Mouse (Mus musculus) neural tube, embryonic 11.5 days (tissue): ENCODE measurements around the gene Cnnm3. TPM values are rescaled to one million over a fixed set of nuclear protein-coding genes. Genes with fewer than 3 reads are reported as not detected.

Source experiments
- ATAC-seq: fragments of 200-750 bp; cut with Nextera tagmentation; 2 replicates; pipeline ENCODE4 v1.8.0; 2017; ENCODE audit warnings: moderate number of reproducible peaks, mild to moderate bottlenecking, moderate TSS enrichment, moderate library complexity; ENCODE audit not compliant: insufficient read depth, low FRiP score, low TSS enrichment
- DNase-seq: peaks from one replicate; pipeline ENCODE4 v3.0.0-alpha.2; 2015; ENCODE audit warnings: low spot score
- H3K27ac ChIP-seq: fragments of 300-500 bp; sonication (generic); 2 replicates; pipeline ENCODE4 v1.5.1; 2014; ENCODE audit warnings: low read depth, mild to moderate bottlenecking, low read length
- H3K27me3 ChIP-seq: fragments of 300-500 bp; sonication (generic); 2 replicates; pipeline ENCODE4 v1.6.1; 2014; ENCODE audit warnings: mild to moderate bottlenecking, low read length, mixed read lengths; ENCODE audit not compliant: control insufficient read depth, insufficient read depth
- H3K36me3 ChIP-seq: fragments of 300-500 bp; sonication (generic); 2 replicates; pipeline ENCODE4 v1.6.1; 2014; ENCODE audit warnings: mild to moderate bottlenecking, low read length, moderate library complexity, mixed read lengths; ENCODE audit not compliant: control insufficient read depth, insufficient read depth
- H3K4me1 ChIP-seq: fragments of 300-500 bp; sonication (generic); 2 replicates; pipeline ENCODE4 v1.6.1; 2014; ENCODE audit warnings: low read length, mixed read lengths; ENCODE audit not compliant: control insufficient read depth, insufficient read depth
- H3K4me2 ChIP-seq: fragments of 300-500 bp; sonication (generic); 2 replicates; pipeline ENCODE4 v1.6.1; 2014; ENCODE audit warnings: low read depth, mild to moderate bottlenecking, moderate library complexity
- H3K4me3 ChIP-seq: fragments of 300-500 bp; sonication (generic); 2 replicates; pipeline ENCODE4 v1.5.1; 2014; ENCODE audit warnings: low read depth, low read length
- H3K9ac ChIP-seq: fragments of 300-500 bp; sonication (generic); 2 replicates; pipeline ENCODE4 v1.6.1; 2014; ENCODE audit warnings: mild to moderate bottlenecking, low read length
- H3K9me3 ChIP-seq: fragments of 300-500 bp; sonication (generic); 2 replicates; pipeline ENCODE4 v1.6.1; 2016; ENCODE audit warnings: low read length; ENCODE audit not compliant: control insufficient read depth
- WGBS: fragments of 180-500 bp; shearing (Covaris S2); extraction: QIAGEN DNeasy Blood & Tissue Kit; methylation state at CpG from one replicate; pipeline ENCODE4 v1.1.7; 2014; 5-methylcytosine and 5-hydroxymethylcytosine counted together
- polyA plus RNA-seq: library from polyadenylated mRNA; unstranded; fragments of >200 nt; fragmentation: Nextera tagmentation; extraction: Ambion mirVana; gene quantifications from 2 replicates; pipeline ENCODE4 v1.2.1, GENCODE M21; 2014

Gene Cnnm3
- polyA plus RNA-seq, result 5.2 and 5.6 TPM in 2 replicates

DNA sequence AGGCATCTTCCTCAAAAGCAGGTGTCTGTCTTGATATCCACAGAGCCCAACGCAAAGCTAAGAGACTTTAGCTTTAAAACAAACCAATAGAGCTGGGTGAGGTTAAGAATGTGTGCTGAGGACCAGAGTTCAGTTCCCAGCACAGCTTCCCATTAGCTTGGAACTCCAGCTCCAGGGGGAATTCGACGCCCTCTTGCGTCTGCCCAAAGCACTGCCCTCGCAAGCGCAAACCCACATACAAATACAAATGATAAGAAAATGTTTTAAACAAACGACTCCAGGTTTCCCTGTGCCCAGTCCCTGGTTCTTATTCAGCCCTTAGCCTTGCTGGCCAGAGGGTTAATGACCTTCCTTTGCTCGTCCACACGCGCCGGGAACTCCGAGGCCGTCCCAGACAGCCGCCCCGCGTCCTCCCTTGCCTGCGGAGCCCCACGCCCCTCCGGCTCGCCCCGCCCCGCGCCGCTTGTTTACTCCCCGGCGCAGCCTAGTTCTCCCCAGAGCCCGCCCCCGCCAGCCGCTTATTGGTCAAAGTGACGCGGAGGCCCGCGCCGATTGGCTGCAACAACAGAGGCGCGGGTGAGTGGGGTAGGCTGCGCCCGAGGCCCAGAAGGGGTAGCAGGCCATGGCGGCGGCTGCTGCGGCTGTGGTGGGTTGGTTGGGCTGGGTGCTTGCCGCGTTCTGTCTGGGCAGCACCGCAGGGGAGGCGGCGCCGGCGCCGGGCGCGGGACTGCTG lies at the start of gene Cnnm3:
Gene Cnnm3, plus strand, starts transcription at position 579 of the 733 bp plus-strand sequence.
- H3K36me3 ChIP-seq, result no peaks in the 10 kb centered on the region; the same call in 1 of the 2 replicates
- peak; percentile 96 for ATAC-seq
- H3K27me3 ChIP-seq, result no peaks in the 10 kb centered on the region
- H3K4me1 ChIP-seq, result 0 out of 2 replicates have a peak, but pooled peaks cover 6% of the 10 kb centered on the region
- H3K9ac ChIP-seq, result peak within 1 kb of the TSS; percentile 88
- peak within 1 kb of the TSS; percentile 96 for H3K27ac ChIP-seq
- peak within 1 kb of the TSS; percentile 87 for H3K4me2 ChIP-seq
- 1% methylated on average over 44 of the region's 51 CpGs for WGBS
- H3K9me3 ChIP-seq, result no peaks in the 10 kb centered on the region
- peak within 1 kb of the TSS; percentile 95 for H3K4me3 ChIP-seq
- DNase-seq, result peak; percentile 100

DNA sequence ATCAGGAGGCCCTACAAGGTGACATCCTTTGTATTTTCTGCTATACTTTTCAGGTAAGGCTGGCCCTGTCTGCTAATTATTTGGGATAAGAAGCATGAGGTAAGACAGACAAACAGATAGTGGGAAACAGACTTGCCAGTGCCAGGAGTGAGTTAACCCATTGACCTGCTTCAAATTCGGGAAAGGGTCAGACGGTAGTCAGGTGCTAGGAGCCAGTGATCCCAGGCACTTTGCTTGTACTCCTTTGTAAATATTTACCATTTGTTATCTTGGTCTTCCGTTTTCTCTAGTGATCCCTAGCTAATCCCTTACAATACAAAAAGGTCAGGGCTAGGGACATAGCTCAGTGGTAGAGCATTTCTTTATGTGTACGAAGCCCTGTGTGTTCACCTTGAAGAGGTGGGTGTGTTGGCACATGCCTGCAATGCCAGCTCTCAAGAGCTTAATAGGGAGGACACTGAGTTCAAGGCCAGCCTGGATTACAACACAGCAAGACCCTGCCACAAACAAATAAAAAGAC lies 46.0 kb upstream of the Cnnm3 start:
- 83% methylated on average over 4 of the region's 4 CpGs for WGBS
- H3K4me1 ChIP-seq, result no peaks in the 10 kb centered on the region

DNA sequence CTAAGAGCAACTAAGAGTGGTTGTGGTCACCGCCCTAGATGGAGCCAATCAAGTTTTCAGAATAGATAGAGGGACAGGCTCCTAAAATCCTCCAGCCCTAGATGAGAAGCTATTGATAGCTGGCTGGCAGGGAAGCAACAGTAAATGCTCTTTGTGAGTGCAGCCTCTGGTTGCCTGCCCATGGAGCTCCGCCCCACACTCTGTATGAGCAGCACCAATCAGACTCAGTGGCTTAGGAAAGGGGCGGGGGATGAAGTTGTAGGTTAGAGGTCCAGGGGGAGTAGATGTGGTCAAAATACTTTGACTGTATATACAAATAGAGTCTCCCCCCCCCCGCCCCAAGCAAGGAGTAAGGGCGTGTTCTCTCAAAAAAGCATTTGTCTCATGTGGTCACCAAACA lies 44.2 kb upstream of the Cnnm3 start:
- Histone ChIP-seq H3K27me3 (no peaks in the 10 kb centered on the region), H3K4me3 (no peak overlapping the region), H3K9me3 (no peaks in the 10 kb centered on the region), H3K36me3 (no peaks in the 10 kb centered on the region), H3K9ac (no peak overlapping the region), H3K4me2 (no peak overlapping the region), H3K27ac (no peak overlapping the region), H3K4me1 (0 out of 2 replicates have a peak, but pooled peaks cover 2% of the 10 kb centered on the region)
- DNase-seq, result no peak
- ATAC-seq, result no peak
- WGBS, result 43% methylated on average over 5 of the region's 5 CpGs

More for the DNA sequence above, 46.0 kb upstream of the Cnnm3 start:
- no peak overlapping the region for H3K4me2 ChIP-seq
- H3K27me3 ChIP-seq, result no peaks in the 10 kb centered on the region
- DNase-seq (no peak), ATAC-seq (no peak)
- H3K9ac ChIP-seq, result no peak overlapping the region
- no peak overlapping the region for H3K27ac ChIP-seq
- no peak overlapping the region for H3K4me3 ChIP-seq
- no peaks in the 10 kb centered on the region for H3K36me3 ChIP-seq
- H3K9me3 ChIP-seq, result no peaks in the 10 kb centered on the region

DNA sequence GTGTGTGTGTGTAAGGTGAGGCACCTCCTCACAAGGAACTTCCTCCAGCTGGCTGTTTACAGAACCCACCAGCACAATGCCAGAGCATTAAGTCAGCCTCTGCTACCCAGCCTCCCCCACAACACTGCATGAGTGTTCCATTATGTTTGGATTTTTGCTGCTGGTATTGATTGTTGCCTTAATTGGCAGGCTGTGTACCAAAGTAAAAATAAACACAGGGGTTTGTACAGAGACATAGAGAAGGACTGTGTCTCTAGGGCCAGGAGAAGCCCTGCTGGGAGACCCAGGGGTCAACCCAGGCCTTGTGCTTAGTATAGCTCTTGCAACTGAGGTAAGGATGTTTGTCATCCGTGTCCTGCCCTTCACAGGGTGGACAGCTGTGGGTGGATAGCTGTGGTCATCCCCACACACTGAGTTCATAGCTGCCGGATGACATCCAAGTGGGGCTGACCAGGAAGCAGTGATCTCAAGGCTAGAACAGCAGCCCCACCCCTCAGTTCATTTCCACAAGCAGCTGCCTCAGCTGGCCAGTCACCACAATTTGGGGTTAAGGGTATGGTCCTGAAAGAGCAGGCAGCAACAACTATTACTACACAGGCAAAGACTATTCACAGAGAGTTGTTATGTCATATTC lies 41.7 kb upstream of the Cnnm3 start:
- no peak for DNase-seq
- Histone ChIP-seq H3K4me3 (no peak overlapping the region), H3K9me3 (no peaks in the 10 kb centered on the region), H3K36me3 (no peaks in the 10 kb centered on the region), H3K4me2 (no peak overlapping the region), H3K9ac (no peak overlapping the region), H3K4me1 (peaks cover 18% of the 10 kb centered on the region), H3K27me3 (no peaks in the 10 kb centered on the region), H3K27ac (no peak overlapping the region)
- no peak for ATAC-seq
- WGBS, result 45% methylated on average over 2 of the region's 2 CpGs

DNA sequence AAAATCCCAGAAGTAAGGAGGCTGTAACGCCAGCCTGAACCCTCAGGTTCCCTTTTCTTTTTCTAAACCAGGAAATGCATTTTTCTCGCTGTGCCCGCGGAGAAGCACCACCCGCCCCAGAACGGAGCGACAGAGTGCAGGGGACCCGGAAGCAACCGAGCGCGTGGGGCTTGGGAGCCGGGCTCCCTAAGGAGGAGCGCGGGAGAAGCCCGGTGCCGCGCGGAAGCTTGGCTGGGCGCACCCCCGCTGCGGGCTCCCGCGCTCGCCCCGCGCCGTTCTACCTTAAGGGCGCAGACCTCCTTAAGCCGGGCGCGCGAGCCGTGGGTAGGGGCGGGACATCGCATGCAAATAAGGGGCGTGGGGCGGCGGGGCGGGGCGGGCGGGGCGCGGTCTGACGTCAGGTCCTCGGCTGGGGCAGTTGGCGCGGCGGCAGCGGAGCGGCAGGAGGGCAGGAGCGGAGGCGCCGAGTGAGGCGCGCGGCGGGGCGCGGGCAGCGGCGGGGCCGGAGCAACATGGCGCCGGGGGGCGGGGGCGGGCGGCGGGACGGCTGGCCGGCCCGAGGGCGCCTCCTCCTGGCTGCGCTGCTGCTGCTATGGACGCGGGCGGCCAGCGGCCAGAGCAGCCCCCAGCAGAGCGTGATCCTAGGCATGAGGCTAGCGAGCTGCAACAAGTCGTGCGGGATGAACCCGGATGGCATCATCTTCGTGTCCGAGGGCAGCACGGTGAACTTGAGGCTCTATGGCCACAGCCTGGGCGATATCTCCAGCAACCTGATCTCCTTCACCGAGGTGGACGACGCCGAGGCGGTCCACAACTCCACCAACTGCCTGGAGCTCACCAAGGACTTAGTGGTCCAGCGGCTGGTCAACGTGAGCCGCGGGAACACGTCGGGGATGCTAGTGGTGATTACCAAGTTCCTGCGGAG lies 40.2 kb upstream of the Cnnm3 start, which contains the start of gene Cnnm4:
Gene Cnnm4, plus strand, starts transcription at position 440 of the 925 bp plus-strand sequence.
- Histone ChIP-seq H3K9ac (peak within 1 kb of the TSS; percentile 58), H3K9me3 (no peaks in the 10 kb centered on the region), H3K27me3 (no peaks in the 10 kb centered on the region), H3K36me3 (no peaks in the 10 kb centered on the region), H3K4me3 (peak within 1 kb of the TSS; percentile 51), H3K4me1 (peaks cover 26% of the 10 kb centered on the region), H3K4me2 (peak within 1 kb of the TSS; percentile 64), H3K27ac (peak within 1 kb of the TSS; percentile 31; the same call in 1 of the 2 replicates)
- under 1% methylated on average over 57 of the region's 98 CpGs for WGBS
- ATAC-seq (peak; percentile 88), DNase-seq (peak; percentile 90)

DNA sequence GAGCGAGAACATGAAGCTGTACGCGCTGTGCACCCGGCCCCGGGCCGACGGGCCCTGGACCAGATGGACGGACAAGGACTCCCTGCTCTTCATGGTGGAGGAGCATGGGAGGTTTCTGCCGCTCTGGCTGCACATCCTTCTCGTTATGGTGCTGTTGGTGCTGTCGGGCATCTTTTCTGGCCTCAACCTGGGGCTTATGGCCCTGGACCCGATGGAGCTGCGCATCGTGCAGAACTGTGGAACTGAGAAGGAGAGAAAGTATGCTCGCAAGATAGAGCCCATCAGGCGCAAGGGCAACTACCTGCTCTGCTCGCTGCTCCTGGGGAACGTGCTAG lies 39.6 kb upstream of the Cnnm3 start:
- peak overlapping the region; percentile 51 for H3K4me3 ChIP-seq
- H3K27ac ChIP-seq, result no peak overlapping the region
- DNase-seq, result no peak
- H3K9me3 ChIP-seq, result no peaks in the 10 kb centered on the region
- peak overlapping the region; percentile 64 for H3K4me2 ChIP-seq
- no peaks in the 10 kb centered on the region for H3K27me3 ChIP-seq
- peaks cover 26% of the 10 kb centered on the region for H3K4me1 ChIP-seq
- peak overlapping the region; percentile 58 for H3K9ac ChIP-seq
- peak; percentile 17; the same call in 1 of the 2 replicates for ATAC-seq
- 10% methylated on average over 18 of the region's 18 CpGs for WGBS
- no peaks in the 10 kb centered on the region for H3K36me3 ChIP-seq

DNA sequence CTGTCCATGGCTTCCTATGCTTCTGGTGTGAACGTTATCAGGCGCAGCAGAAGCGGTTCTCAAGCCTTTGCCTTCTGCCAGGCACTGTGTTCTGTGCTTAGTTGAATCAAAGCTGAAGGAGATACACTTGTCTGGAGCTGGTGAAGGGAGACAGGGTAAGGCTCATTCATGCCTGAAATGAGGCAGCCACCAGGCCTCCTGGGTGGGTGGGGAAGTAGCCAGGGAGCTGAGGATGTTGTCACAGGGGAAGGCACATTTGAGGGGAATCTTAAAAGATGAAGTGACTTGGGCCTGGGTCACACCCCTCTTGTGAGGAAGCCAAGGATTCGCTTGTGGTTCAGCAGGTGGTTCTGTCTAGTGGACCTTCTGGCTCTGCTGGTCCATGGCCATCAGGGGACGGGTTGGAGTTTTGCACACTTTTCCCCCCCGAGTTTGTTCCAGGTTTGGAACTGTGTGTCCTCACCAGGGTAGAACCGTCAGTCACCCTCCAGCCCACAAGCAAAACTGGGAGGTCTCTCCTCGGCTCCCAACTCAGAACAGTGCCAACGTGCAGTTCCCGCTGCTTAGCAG lies 38.4 kb upstream of the Cnnm3 start:
- H3K36me3 ChIP-seq, result no peaks in the 10 kb centered on the region
- H3K9me3 ChIP-seq, result no peaks in the 10 kb centered on the region
- no peaks in the 10 kb centered on the region for H3K27me3 ChIP-seq
- WGBS, result 80% methylated on average over 10 of the region's 10 CpGs
- H3K4me2 ChIP-seq, result peak overlapping the region; percentile 64
- no peak overlapping the region for H3K4me3 ChIP-seq
- H3K4me1 ChIP-seq, result peaks cover 26% of the 10 kb centered on the region
- DNase-seq, result no peak
- no peak for ATAC-seq
- no peak overlapping the region for H3K27ac ChIP-seq
- H3K9ac ChIP-seq, result no peak overlapping the region

DNA sequence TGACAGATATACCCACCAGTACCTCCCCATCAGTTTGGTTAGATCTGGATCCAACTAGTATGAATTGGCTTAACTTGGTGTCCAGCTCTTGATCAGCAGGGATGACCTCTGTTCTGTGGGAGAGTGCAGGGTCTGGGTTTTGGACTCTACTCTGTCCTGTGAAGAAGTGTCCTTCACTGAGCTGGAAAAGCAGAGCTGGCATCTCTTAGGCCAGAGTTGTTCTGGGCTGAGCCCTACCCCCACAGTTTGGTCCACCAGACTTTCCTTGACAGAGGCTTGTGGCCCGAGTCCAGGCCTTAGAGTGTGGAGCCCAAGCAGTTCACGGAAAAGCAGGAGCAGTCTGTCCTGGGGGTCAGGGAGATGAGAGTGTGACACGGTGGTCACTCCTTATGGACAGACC lies 37.0 kb upstream of the Cnnm3 start:
- H3K4me1 ChIP-seq, result peaks cover 26% of the 10 kb centered on the region
- ATAC-seq (no peak), DNase-seq (no peak)
- H3K27ac ChIP-seq, result no peak overlapping the region
- no peaks in the 10 kb centered on the region for H3K36me3 ChIP-seq
- no peaks in the 10 kb centered on the region for H3K27me3 ChIP-seq
- H3K4me3 ChIP-seq, result no peak overlapping the region
- H3K9me3 ChIP-seq, result no peaks in the 10 kb centered on the region
- no peak overlapping the region for H3K9ac ChIP-seq
- peak overlapping the region; percentile 20 for H3K4me2 ChIP-seq
- 70% methylated on average over 3 of the region's 3 CpGs for WGBS
